Mouse (Mus musculus): ENCODE measurements around the gene Odf3. TPM values are rescaled to one million over a fixed set of nuclear protein-coding genes. Genes with fewer than 3 reads are reported as not detected.

The Odf3 gene
- polyA plus RNA-seq, 1 experiment from 2014 or later, result not detected

DNA sequence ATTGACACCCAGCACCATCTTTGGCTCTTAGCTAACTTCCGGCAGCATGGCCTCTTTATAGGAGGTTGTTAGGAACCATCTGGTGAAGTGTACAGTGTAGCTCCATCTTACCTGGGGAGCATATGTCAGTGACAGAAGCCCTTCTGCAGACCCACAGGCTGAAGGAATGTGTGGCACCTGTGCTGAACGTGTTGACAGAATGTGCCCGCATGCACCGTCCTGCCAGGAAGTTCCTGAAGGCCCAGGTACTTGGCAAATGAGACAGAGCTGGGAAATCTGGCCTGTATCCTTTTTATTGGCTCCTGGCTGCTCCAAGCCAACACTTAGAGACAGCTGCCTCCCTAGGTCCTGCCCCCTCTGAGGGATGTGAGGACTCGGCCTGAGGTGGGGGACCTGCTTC lies 13.1 kb downstream of the Odf3 start:
- Histone ChIP-seq H3K27ac (replicated peaks) (no peak overlapping the region), H3K4me3 (ENCODE audit: low read depth, low read length) (no peak overlapping the region), H3K4me2 (replicated peaks; ENCODE audit: low read depth) (no peak overlapping the region), H3K9me3 (ENCODE audit: control insufficient read depth, low read length) (no peaks in the 10 kb centered on the region), H3K36me3 (ENCODE audit: control insufficient read depth, insufficient read depth, low read length) (peaks cover 21% of the 10 kb centered on the region), H3K4me1 (replicated peaks; ENCODE audit: control insufficient read depth, insufficient read depth) (peaks cover 5% of the 10 kb centered on the region; the same call in 1 of the 2 replicates), H3K9ac (ENCODE audit: low read length) (no peak overlapping the region), H3K27me3 (ENCODE audit: control insufficient read depth, insufficient read depth, low read length) (no peaks in the 10 kb centered on the region)
- WGBS, result 81% methylated on average over 5 of the region's 5 CpGs
- DNase-seq (ENCODE audit: low spot score), result no peak
- ATAC-seq (ENCODE audit: low FRiP score, low TSS enrichment), result no peak
- no peak for TF ChIP-seq EP300 (optimal IDR thresholded peaks at IDR 0.05)
- TF ChIP-seq CTCF (IDR thresholded peaks at IDR 0.05; ENCODE audit: low read depth), result no peak

DNA sequence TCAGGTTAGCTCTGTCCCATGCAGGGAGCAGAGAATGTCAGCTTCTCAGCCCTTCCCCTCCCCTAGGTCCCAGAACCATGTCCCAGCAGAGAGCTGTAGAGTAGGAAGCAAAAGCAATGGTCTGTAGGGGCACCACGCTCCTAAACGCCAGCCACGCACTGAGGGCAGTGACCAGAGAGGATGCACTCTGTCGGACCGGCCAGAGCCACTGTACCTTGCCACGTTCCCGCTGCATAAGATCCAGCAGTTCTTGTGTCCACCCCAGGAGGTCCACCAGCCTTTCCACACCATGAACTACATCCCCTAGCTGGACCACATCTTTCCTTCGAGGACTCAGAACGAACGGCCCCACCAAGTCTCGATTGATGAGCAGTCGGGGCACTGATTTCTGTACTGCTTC lies 17.2 kb downstream of the Odf3 start:
- Histone ChIP-seq H3K36me3 (ENCODE audit: control insufficient read depth, insufficient read depth, low read length) (peaks cover 21% of the 10 kb centered on the region), H3K9ac (ENCODE audit: low read length) (no peak overlapping the region), H3K4me1 (replicated peaks; ENCODE audit: control insufficient read depth, insufficient read depth) (no peaks in the 10 kb centered on the region), H3K9me3 (ENCODE audit: control insufficient read depth, low read length) (no peaks in the 10 kb centered on the region), H3K27ac (replicated peaks) (no peak overlapping the region), H3K4me2 (replicated peaks; ENCODE audit: low read depth) (no peak overlapping the region), H3K4me3 (ENCODE audit: low read depth, low read length) (no peak overlapping the region), H3K27me3 (ENCODE audit: control insufficient read depth, insufficient read depth, low read length) (no peaks in the 10 kb centered on the region)
- TF ChIP-seq EP300 (optimal IDR thresholded peaks at IDR 0.05), result no peak
- no peak for TF ChIP-seq CTCF (IDR thresholded peaks at IDR 0.05; ENCODE audit: low read depth)
- WGBS, result 84% methylated on average over 12 of the region's 12 CpGs
- no peak for ATAC-seq (ENCODE audit: low FRiP score, low TSS enrichment)
- no peak for DNase-seq (ENCODE audit: low spot score)

DNA sequence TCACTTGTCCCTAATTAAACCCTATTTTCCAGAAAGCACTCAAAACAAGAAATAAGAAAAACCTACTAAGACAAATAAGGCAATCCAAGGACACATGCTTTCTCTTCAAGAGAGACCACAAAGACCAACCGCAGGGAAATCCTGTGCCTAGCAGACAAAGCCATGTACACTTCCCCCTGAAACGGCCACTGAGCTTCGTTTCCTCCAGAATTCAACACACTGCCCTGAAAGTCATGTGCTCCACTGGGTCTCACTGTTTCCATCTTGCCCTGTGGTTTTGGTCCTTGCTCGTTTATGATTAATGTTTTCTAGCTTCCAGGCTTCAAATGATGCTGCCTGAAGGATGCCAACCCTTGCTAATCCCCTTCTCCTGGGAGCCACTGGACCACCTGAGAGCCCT lies 26.6 kb downstream of the Odf3 start:
- TF ChIP-seq EP300 (optimal IDR thresholded peaks at IDR 0.05) (no peak), CTCF (IDR thresholded peaks at IDR 0.05; ENCODE audit: low read depth) (no peak)
- Histone ChIP-seq H3K4me1 (replicated peaks; ENCODE audit: control insufficient read depth, insufficient read depth) (no peaks in the 10 kb centered on the region), H3K9me3 (ENCODE audit: control insufficient read depth, low read length) (no peaks in the 10 kb centered on the region), H3K4me2 (replicated peaks; ENCODE audit: low read depth) (no peak overlapping the region), H3K27ac (replicated peaks) (no peak overlapping the region), H3K36me3 (ENCODE audit: control insufficient read depth, insufficient read depth, low read length) (peaks cover 4% of the 10 kb centered on the region), H3K4me3 (ENCODE audit: low read depth, low read length) (no peak overlapping the region), H3K9ac (ENCODE audit: low read length) (no peak overlapping the region), H3K27me3 (ENCODE audit: control insufficient read depth, insufficient read depth, low read length) (no peaks in the 10 kb centered on the region)
- ATAC-seq (ENCODE audit: low FRiP score, low TSS enrichment), result no peak
- 89% methylated on average over 4 of the region's 4 CpGs for WGBS
- DNase-seq (ENCODE audit: low spot score), result no peak

DNA sequence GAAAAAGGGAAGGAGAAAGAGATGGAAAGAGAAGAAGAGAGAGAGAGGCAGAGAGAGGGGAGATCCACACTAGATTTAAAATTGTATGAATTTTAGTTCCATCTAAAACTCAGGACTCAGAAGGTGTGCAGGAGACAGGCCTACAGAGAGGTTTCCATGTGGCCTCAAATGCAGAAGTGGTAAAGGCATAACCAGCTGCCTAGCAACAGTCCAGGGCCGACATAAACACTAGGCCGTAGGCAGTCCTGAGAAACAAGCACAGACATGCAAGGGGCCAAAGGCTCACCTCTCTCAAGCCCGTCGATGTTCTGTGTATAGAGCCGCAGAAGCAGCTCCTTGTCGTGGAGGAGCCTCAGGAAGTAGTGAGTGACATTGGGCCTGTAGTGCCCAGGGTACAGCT lies 29.8 kb downstream of the Odf3 start:
- Histone ChIP-seq H3K27me3 (ENCODE audit: control insufficient read depth, insufficient read depth, low read length) (no peaks in the 10 kb centered on the region), H3K4me2 (replicated peaks; ENCODE audit: low read depth) (no peak overlapping the region), H3K9me3 (ENCODE audit: control insufficient read depth, low read length) (no peaks in the 10 kb centered on the region), H3K4me3 (ENCODE audit: low read depth, low read length) (no peak overlapping the region), H3K9ac (ENCODE audit: low read length) (no peak overlapping the region), H3K4me1 (replicated peaks; ENCODE audit: control insufficient read depth, insufficient read depth) (no peaks in the 10 kb centered on the region), H3K27ac (replicated peaks) (no peak overlapping the region), H3K36me3 (ENCODE audit: control insufficient read depth, insufficient read depth, low read length) (peaks cover 4% of the 10 kb centered on the region)
- 67% methylated on average over 6 of the region's 6 CpGs for WGBS
- ATAC-seq (ENCODE audit: low FRiP score, low TSS enrichment) (no peak), DNase-seq (ENCODE audit: low spot score) (no peak)
- TF ChIP-seq CTCF (IDR thresholded peaks at IDR 0.05; ENCODE audit: low read depth) (no peak), EP300 (optimal IDR thresholded peaks at IDR 0.05) (no peak)

DNA sequence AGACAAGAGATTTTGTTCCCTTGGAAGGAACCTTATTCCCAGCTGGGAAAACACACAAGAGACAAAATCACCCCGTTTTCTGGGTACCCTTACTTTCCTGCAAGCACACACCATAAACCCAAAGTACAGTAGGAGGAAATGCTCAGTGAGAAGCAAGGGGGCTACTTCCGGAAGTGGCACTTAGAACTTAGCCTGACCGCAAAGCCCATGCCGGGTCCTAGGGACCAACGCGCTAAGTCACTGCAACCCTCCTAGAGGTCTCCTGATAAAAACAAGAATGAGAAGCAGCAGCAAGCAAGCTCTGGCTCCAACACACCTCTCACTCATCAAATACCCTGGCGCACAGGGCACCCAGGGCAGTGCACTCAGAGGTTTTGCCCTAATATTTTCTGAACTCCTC lies 31.8 kb downstream of the Odf3 start:
- no peaks in the 10 kb centered on the region for H3K27me3 ChIP-seq (ENCODE audit: control insufficient read depth, insufficient read depth, low read length)
- no peak overlapping the region for H3K9ac ChIP-seq (ENCODE audit: low read length)
- H3K9me3 ChIP-seq (ENCODE audit: control insufficient read depth, low read length), result no peaks in the 10 kb centered on the region
- no peaks in the 10 kb centered on the region for H3K4me1 ChIP-seq (replicated peaks; ENCODE audit: control insufficient read depth, insufficient read depth)
- H3K27ac ChIP-seq (replicated peaks), result no peak overlapping the region
- peaks cover 3% of the 10 kb centered on the region for H3K36me3 ChIP-seq (ENCODE audit: control insufficient read depth, insufficient read depth, low read length)
- TF ChIP-seq CTCF (IDR thresholded peaks at IDR 0.05; ENCODE audit: low read depth) (no peak), EP300 (optimal IDR thresholded peaks at IDR 0.05) (no peak)
- no peak for DNase-seq (ENCODE audit: low spot score)
- no peak for ATAC-seq (ENCODE audit: low FRiP score, low TSS enrichment)
- WGBS, result 83% methylated on average over 7 of the region's 7 CpGs
- no peak overlapping the region for H3K4me3 ChIP-seq (ENCODE audit: low read depth, low read length)
- no peak overlapping the region for H3K4me2 ChIP-seq (replicated peaks; ENCODE audit: low read depth)

DNA sequence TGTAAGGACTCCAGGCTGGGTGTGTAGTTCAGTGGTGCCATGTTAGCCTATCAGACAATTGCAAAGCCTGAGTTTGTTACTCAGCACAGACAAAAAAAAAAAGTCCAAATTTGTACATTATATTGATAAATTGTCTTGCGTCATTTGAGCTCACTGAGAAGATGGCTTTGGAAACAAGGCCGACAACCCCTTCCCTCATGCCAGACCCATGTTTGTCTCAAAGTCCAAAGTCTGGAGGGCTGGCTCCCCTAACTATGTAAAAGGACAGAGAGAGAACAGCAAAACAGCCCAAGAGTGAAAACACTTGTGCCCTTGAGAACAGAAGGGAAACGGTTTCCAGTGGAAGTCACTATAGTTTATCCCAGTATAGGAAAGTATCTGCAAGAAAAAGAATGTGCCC lies 32.8 kb downstream of the Odf3 start:
- no peak for DNase-seq (ENCODE audit: low spot score)
- Histone ChIP-seq H3K4me3 (ENCODE audit: low read depth, low read length) (no peak overlapping the region), H3K27ac (replicated peaks) (no peak overlapping the region), H3K4me1 (replicated peaks; ENCODE audit: control insufficient read depth, insufficient read depth) (no peaks in the 10 kb centered on the region), H3K27me3 (ENCODE audit: control insufficient read depth, insufficient read depth, low read length) (no peaks in the 10 kb centered on the region), H3K9ac (ENCODE audit: low read length) (no peak overlapping the region), H3K4me2 (replicated peaks; ENCODE audit: low read depth) (no peak overlapping the region), H3K36me3 (ENCODE audit: control insufficient read depth, insufficient read depth, low read length) (no peaks in the 10 kb centered on the region; the same call in 1 of the 2 replicates), H3K9me3 (ENCODE audit: control insufficient read depth, low read length) (no peaks in the 10 kb centered on the region)
- no peak for TF ChIP-seq EP300 (optimal IDR thresholded peaks at IDR 0.05)
- TF ChIP-seq CTCF (IDR thresholded peaks at IDR 0.05; ENCODE audit: low read depth), result no peak
- ATAC-seq (ENCODE audit: low FRiP score, low TSS enrichment), result no peak
- WGBS, result 75% methylated on average over 3 of the region's 3 CpGs
